Mouse (Mus musculus) limb, embryonic 14.5 days (tissue): ENCODE data around the gene Stap1. TPM values are rescaled to one million over a fixed set of nuclear protein-coding genes. Genes with fewer than 3 reads are reported as not detected.

Experiments
- ATAC-seq: fragments of 200-750 bp; cut with Nextera tagmentation; 2 replicates; pipeline ENCODE4 v1.8.0; 2017; ENCODE audit warnings: low read depth, moderate number of reproducible peaks, moderate TSS enrichment; ENCODE audit not compliant: low FRiP score
- DNase-seq: peaks from one replicate; pipeline ENCODE4 v3.0.0-alpha.2; 2015; ENCODE audit warnings: low spot score
- H3K27ac ChIP-seq: fragments of 300-500 bp; sonication (generic); replicated peaks from 2 replicates; pipeline ENCODE4 v1.5.1; 2014; ENCODE audit warnings: low read depth, mild to moderate bottlenecking, low read length, moderate library complexity, mixed read lengths
- H3K27me3 ChIP-seq: fragments of 300-500 bp; sonication (generic); 2 replicates; pipeline ENCODE4 v1.6.1; 2014; ENCODE audit warnings: low read length, mixed read lengths; ENCODE audit not compliant: control insufficient read depth, insufficient read depth
- H3K36me3 ChIP-seq: fragments of 300-500 bp; sonication (generic); 2 replicates; pipeline ENCODE4 v1.6.1; 2014; ENCODE audit warnings: mild to moderate bottlenecking, low read length, moderate library complexity, mixed read lengths; ENCODE audit not compliant: control insufficient read depth, insufficient read depth
- H3K4me1 ChIP-seq: fragments of 300-500 bp; sonication (generic); 2 replicates; pipeline ENCODE4 v1.6.1; 2014; ENCODE audit warnings: antibody characterized with exemption, low read length, mixed read lengths; ENCODE audit not compliant: control insufficient read depth, insufficient read depth
- H3K4me2 ChIP-seq: fragments of 300-500 bp; sonication (generic); replicated peaks from 2 replicates; pipeline ENCODE4 v1.6.1; 2014; ENCODE audit warnings: low read depth, mild to moderate bottlenecking, low read length, moderate library complexity; ENCODE audit not compliant: severe bottlenecking
- H3K4me3 ChIP-seq: fragments of 300-500 bp; sonication (generic); replicated peaks from 2 replicates; pipeline ENCODE4 v1.5.1; 2014; ENCODE audit warnings: low read length
- H3K9ac ChIP-seq: fragments of 300-500 bp; sonication (generic); 2 replicates; pipeline ENCODE4 v1.6.1; 2014; ENCODE audit warnings: mild to moderate bottlenecking, low read depth, low read length, moderate library complexity; ENCODE audit not compliant: severe bottlenecking
- H3K9me3 ChIP-seq: fragments of 300-500 bp; sonication (generic); 2 replicates; pipeline ENCODE4 v1.6.1; 2016; ENCODE audit warnings: low read length; ENCODE audit not compliant: control insufficient read depth
- POLR2A ChIP-seq: fragments of 200-500 bp; IDR thresholded peaks from 2 replicates; pipeline ENCODE4 v1.8.0; 2012; ENCODE audit warnings: inconsistent platforms, mild to moderate bottlenecking, moderate library complexity, borderline replicate concordance; ENCODE audit not compliant: insufficient read depth, insufficient read length; ENCODE audit errors: extremely low read depth
- WGBS: fragments of 180-500 bp; shearing (Covaris S2); extraction: QIAGEN DNeasy Blood & Tissue Kit; methylation state at CpG from one replicate; pipeline ENCODE4 v1.1.7; 2014; 5-methylcytosine and 5-hydroxymethylcytosine counted together
- polyA plus RNA-seq, 2 experiments: library from polyadenylated mRNA; depleted of rRNA in 1 of 2; stranded (reverse) in 1 of 2; unstranded in 1 of 2; fragments of >200 nt; fragmentation: Nextera tagmentation in 1 of 2; extraction: Ambion mirVana in 1 of 2; gene quantifications; 2 replicates each; pipeline versions ENCODE4 v1.2.1 to v1.2.3; 2012 to 2014

The Stap1 gene
- polyA plus RNA-seq, 2 experiments, result 0.36 to 0.52 TPM

GRCm38 (mm10) chr5:86102176-86102575 is 30.6 kb downstream of the Stap1 start:
- Histone ChIP-seq H3K27ac (no peak overlapping the region), H3K36me3 (0 out of 2 replicates have a peak, but pooled peaks cover 3% of the 10 kb centered on the region), H3K9ac (no peak overlapping the region), H3K27me3 (no peaks in the 10 kb centered on the region), H3K4me1 (no peaks in the 10 kb centered on the region), H3K9me3 (no peaks in the 10 kb centered on the region), H3K4me3 (no peak overlapping the region), H3K4me2 (no peak overlapping the region)
- 98% methylated on average over 2 of the region's 2 CpGs for WGBS
- TF ChIP-seq POLR2A, result no peak
- DNase-seq, result no peak
- ATAC-seq, result no peak

- Histone ChIP-seq H3K9me3 (no peaks in the 10 kb centered on the region), H3K36me3 (peaks cover 18% of the 10 kb centered on the region), H3K4me3 (no peak overlapping the region), H3K4me2 (no peak overlapping the region), H3K27me3 (no peaks in the 10 kb centered on the region), H3K4me1 (no peaks in the 10 kb centered on the region), H3K27ac (no peak overlapping the region), H3K9ac (no peak overlapping the region)
- ATAC-seq (no peak), DNase-seq (no peak)
- no peak for TF ChIP-seq POLR2A
- WGBS, result 86% methylated on average over 2 of the region's 2 CpGs
Measured at GRCm38 (mm10) chr5:86106610-86107009, 35.1 kb downstream of the Stap1 start.

DNA sequence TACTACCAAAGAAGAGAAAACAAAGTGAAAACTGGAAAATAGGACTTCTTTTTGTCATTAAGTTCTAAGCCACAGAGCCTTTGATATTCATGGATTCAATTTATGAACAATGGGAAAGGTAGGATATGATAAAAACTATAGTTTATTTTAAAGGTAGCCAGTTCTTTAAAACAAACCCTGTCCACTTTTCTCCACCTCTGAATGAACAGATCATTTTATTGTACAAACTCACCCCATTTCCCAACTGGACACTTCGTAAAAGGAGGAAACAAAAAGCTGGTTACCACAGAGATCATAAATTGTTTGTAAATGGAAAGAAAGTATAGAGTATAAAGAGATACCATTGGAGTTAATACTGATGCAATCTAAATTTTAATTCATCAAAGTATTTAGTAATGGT is 39.5 kb downstream of the Stap1 start:
- 96% methylated on average over 1 of the region's 1 CpGs for WGBS

DNA sequence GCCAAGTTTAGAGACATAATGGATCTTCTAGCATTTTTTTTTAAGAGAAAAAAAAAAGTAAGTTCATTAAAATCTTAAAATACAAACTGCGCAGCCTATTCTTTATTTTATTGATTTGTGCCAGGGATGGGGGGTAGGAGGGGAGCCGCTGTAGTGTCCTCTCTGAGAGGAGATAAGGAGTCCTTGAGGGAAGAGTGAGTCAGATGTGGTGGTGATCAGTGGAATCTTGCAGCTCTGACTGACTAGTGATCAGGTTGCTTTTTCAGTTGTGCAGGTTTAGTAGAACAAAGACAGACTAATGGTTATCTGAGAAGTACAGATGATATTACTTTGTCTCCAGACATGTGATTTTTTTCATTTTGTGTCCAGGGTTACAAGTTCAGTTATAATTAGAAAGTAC is 41.5 kb downstream of the Stap1 start:
- peaks cover 32% of the 10 kb centered on the region for H3K36me3 ChIP-seq
- no peak for TF ChIP-seq POLR2A
- H3K9me3 ChIP-seq, result no peaks in the 10 kb centered on the region
- no peak overlapping the region for H3K4me2 ChIP-seq
- H3K27me3 ChIP-seq, result no peaks in the 10 kb centered on the region
- DNase-seq (no peak), ATAC-seq (no peak)
- no peak overlapping the region for H3K27ac ChIP-seq
- WGBS, result 96% methylated on average over 2 of the region's 2 CpGs
- H3K4me3 ChIP-seq, result no peak overlapping the region
- no peak overlapping the region for H3K9ac ChIP-seq
- no peaks in the 10 kb centered on the region for H3K4me1 ChIP-seq

More for the DNA sequence above, 39.5 kb downstream of the Stap1 start:
- Histone ChIP-seq H3K4me1 (no peaks in the 10 kb centered on the region), H3K27ac (no peak overlapping the region), H3K9ac (no peak overlapping the region), H3K9me3 (no peaks in the 10 kb centered on the region), H3K4me3 (no peak overlapping the region), H3K4me2 (no peak overlapping the region), H3K27me3 (no peaks in the 10 kb centered on the region), H3K36me3 (peaks cover 30% of the 10 kb centered on the region)
- DNase-seq, result no peak
- no peak for ATAC-seq
- TF ChIP-seq POLR2A, result no peak

- no peaks in the 10 kb centered on the region for H3K4me1 ChIP-seq
Measured at GRCm38 (mm10) chr5:86113997-86114396, 42.5 kb downstream of the Stap1 start.

More at GRCm38 (mm10) chr5:86113997-86114396, 42.5 kb downstream of the Stap1 start:
- Histone ChIP-seq H3K4me2 (no peak overlapping the region), H3K36me3 (peaks cover 39% of the 10 kb centered on the region), H3K27me3 (no peaks in the 10 kb centered on the region), H3K4me3 (no peak overlapping the region), H3K9ac (no peak overlapping the region), H3K27ac (no peak overlapping the region), H3K9me3 (no peaks in the 10 kb centered on the region)
- no peak for DNase-seq
- no peak for TF ChIP-seq POLR2A
- WGBS, result 91% methylated on average over 1 of the region's 1 CpGs
- no peak for ATAC-seq
